In genomic region chr12:12409044-12409443, GRCm38 (mm10) we compare ENCODE assay signal across 28 mouse cellular contexts.
DNase-seq lines count a peak whose midpoint lies in the region; ATAC-seq and TF ChIP-seq lines count a peak whose summit lies in the region.
"Had no signal": no experiment of that assay in that cellular context is flagged by ENCODE, and none has a peak within 500 bp of the region (broad histone marks: within the 10 kb centered on the region; RNA-seq: fewer than 3 reads in every experiment).

No protein-coding gene starts in this region.

- WGBS in embryonic facial prominence, embryonic 14.5 days, result 49% methylated on average over 5 of the region's 5 CpGs
- 86% methylated on average over 5 of the region's 5 CpGs for WGBS in embryonic facial prominence, embryonic 10.5 days
- WGBS in intestine, embryonic 14.5 days, result 55% methylated on average over 5 of the region's 5 CpGs
- 66% methylated on average over 5 of the region's 5 CpGs for WGBS in intestine, postnatal 0 days
- 66% methylated on average over 5 of the region's 5 CpGs for WGBS in midbrain, postnatal 0 days
- 82% methylated on average over 5 of the region's 5 CpGs for WGBS in midbrain, embryonic 13.5 days

- H3K4me3 ChIP-seq in embryonic facial prominence, embryonic 14.5 days (ENCODE audit: low read depth, low read length), result no peak overlapping the region
- no peak overlapping the region for H3K4me3 ChIP-seq in embryonic facial prominence, embryonic 10.5 days
- H3K4me3 ChIP-seq in intestine, embryonic 14.5 days (ENCODE audit: low read depth, low read length), result no peak overlapping the region
- no peak overlapping the region for H3K4me3 ChIP-seq in intestine, postnatal 0 days (ENCODE audit: low read depth, low read length)
- no peak overlapping the region for H3K4me3 ChIP-seq in midbrain, postnatal 0 days (ENCODE audit: low read depth, low read length)
- no peak overlapping the region for H3K4me3 ChIP-seq in midbrain, embryonic 13.5 days (replicated peaks)
- H3K4me3 ChIP-seq: embryonic facial prominence, embryonic 12.5 days; erythroblast, embryonic 14.5 days; kidney, embryonic 15.5 days; neural tube, embryonic 12.5 days had no signal

- no peaks in the 10 kb centered on the region for H3K27me3 ChIP-seq in embryonic facial prominence, embryonic 14.5 days (replicated peaks; ENCODE audit: control insufficient read depth, insufficient read depth, low read length)
- no peaks in the 10 kb centered on the region for H3K27me3 ChIP-seq in embryonic facial prominence, embryonic 10.5 days (replicated peaks; ENCODE audit: low read depth, poor library complexity, severe bottlenecking)
- H3K27me3 ChIP-seq in intestine, embryonic 14.5 days (replicated peaks; ENCODE audit: control insufficient read depth, insufficient read depth, low read length), result no peaks in the 10 kb centered on the region
- no peaks in the 10 kb centered on the region for H3K27me3 ChIP-seq in intestine, postnatal 0 days (replicated peaks; ENCODE audit: control insufficient read depth, insufficient read depth, low read length)
- H3K27me3 ChIP-seq in midbrain, postnatal 0 days (ENCODE audit: insufficient read depth, low read length), result no peaks in the 10 kb centered on the region
- no peaks in the 10 kb centered on the region for H3K27me3 ChIP-seq in midbrain, embryonic 13.5 days
- H3K27me3 ChIP-seq: embryonic facial prominence, embryonic 12.5 days; kidney, embryonic 15.5 days; neural tube, embryonic 12.5 days had no signal

- H3K9me3 ChIP-seq in embryonic facial prominence, embryonic 14.5 days (ENCODE audit: control insufficient read depth, low read length), result no peaks in the 10 kb centered on the region
- H3K9me3 ChIP-seq in embryonic facial prominence, embryonic 10.5 days, result no peaks in the 10 kb centered on the region
- no peaks in the 10 kb centered on the region for H3K9me3 ChIP-seq in intestine, embryonic 14.5 days (ENCODE audit: control insufficient read depth, low read length)
- H3K9me3 ChIP-seq in intestine, postnatal 0 days (ENCODE audit: control insufficient read depth), result no peaks in the 10 kb centered on the region
- no peaks in the 10 kb centered on the region for H3K9me3 ChIP-seq in midbrain, postnatal 0 days (ENCODE audit: low read length)
- no peaks in the 10 kb centered on the region for H3K9me3 ChIP-seq in midbrain, embryonic 13.5 days
- H3K9me3 ChIP-seq: embryonic facial prominence, embryonic 12.5 days; kidney, embryonic 15.5 days; neural tube, embryonic 12.5 days had no signal

- DNase-seq in embryonic facial prominence, embryonic 14.5 days (ENCODE audit: low spot score), result peak; percentile 58
- DNase-seq in embryonic facial prominence, embryonic 10.5 days (ENCODE audit: low spot score), result no peak
- peak; percentile 34 for DNase-seq in intestine, embryonic 14.5 days (ENCODE audit: low spot score)
- peak; percentile 38 for DNase-seq in midbrain, postnatal 0 days (ENCODE audit: low spot score)
- no peak for DNase-seq in Muller cell, postnatal 12 days (ENCODE audit: inconsistent ontology term)
- DNase-seq: adrenal gland, adult 2 months; cerebellum, adult 9-10 months; gastrocnemius, postnatal 14 days; kidney, adult 11 months; kidney, postnatal 4 days; liver, postnatal 0 days; lung, postnatal 14 days; right cerebral cortex, postnatal 14 days; thymus, adult 2 months; thymus, postnatal 4 days had no signal

- H3K4me2 ChIP-seq in embryonic facial prominence, embryonic 14.5 days (ENCODE audit: low read depth, low read length), result no peak overlapping the region
- H3K4me2 ChIP-seq in intestine, embryonic 14.5 days (ENCODE audit: low read length), result no peak overlapping the region
- no peak overlapping the region for H3K4me2 ChIP-seq in intestine, postnatal 0 days (replicated peaks; ENCODE audit: low read depth)
- no peak overlapping the region for H3K4me2 ChIP-seq in midbrain, postnatal 0 days (ENCODE audit: low read depth, low read length, poor library complexity, severe bottlenecking)
- no peak overlapping the region for H3K4me2 ChIP-seq in midbrain, embryonic 13.5 days (replicated peaks)
- H3K4me2 ChIP-seq: embryonic facial prominence, embryonic 12.5 days; heart, embryonic 11.5 days; kidney, embryonic 15.5 days; liver, embryonic 11.5 days; midbrain, embryonic 11.5 days; neural tube, embryonic 12.5 days had no signal

- no peak for TF ChIP-seq CTCF in intestine, postnatal 0 days (IDR thresholded peaks at IDR 0.05; ENCODE audit: low read depth)
- TF ChIP-seq CTCF in midbrain, postnatal 0 days (IDR thresholded peaks at IDR 0.05), result no peak

- H3K27ac ChIP-seq in embryonic facial prominence, embryonic 14.5 days (replicated peaks; ENCODE audit: low read depth, low read length), result no peak overlapping the region
- no peak overlapping the region for H3K27ac ChIP-seq in embryonic facial prominence, embryonic 10.5 days (replicated peaks)
- H3K27ac ChIP-seq in intestine, embryonic 14.5 days (ENCODE audit: low read depth), result no peak overlapping the region
- H3K27ac ChIP-seq in intestine, postnatal 0 days (ENCODE audit: low read depth, low read length), result no peak overlapping the region
- no peak overlapping the region for H3K27ac ChIP-seq in midbrain, postnatal 0 days (ENCODE audit: low read depth, low read length)
- H3K27ac ChIP-seq in midbrain, embryonic 13.5 days, result no peak overlapping the region
- H3K27ac ChIP-seq: embryonic facial prominence, embryonic 12.5 days; kidney, embryonic 15.5 days; neural tube, embryonic 12.5 days; stomach, postnatal 0 days had no signal

- no peaks in the 10 kb centered on the region for H3K36me3 ChIP-seq in embryonic facial prominence, embryonic 14.5 days (ENCODE audit: control insufficient read depth, insufficient read depth, low read length)
- H3K36me3 ChIP-seq in embryonic facial prominence, embryonic 10.5 days (replicated peaks), result no peaks in the 10 kb centered on the region
- no peaks in the 10 kb centered on the region for H3K36me3 ChIP-seq in intestine, embryonic 14.5 days (ENCODE audit: control insufficient read depth, insufficient read depth, low read length)
- no peaks in the 10 kb centered on the region for H3K36me3 ChIP-seq in intestine, postnatal 0 days (ENCODE audit: control insufficient read depth, insufficient read depth)
- no peaks in the 10 kb centered on the region for H3K36me3 ChIP-seq in midbrain, postnatal 0 days (ENCODE audit: insufficient read depth, low read length)
- H3K36me3 ChIP-seq in midbrain, embryonic 13.5 days, result no peaks in the 10 kb centered on the region
- H3K36me3 ChIP-seq: embryonic facial prominence, embryonic 12.5 days; kidney, embryonic 15.5 days; neural tube, embryonic 12.5 days had no signal

- ATAC-seq in embryonic facial prominence, embryonic 14.5 days (ENCODE audit: low read depth), result no peak
- no peak for ATAC-seq in intestine, embryonic 14.5 days (replicated peaks; ENCODE audit: low FRiP score, low TSS enrichment, low read depth)
- no peak for ATAC-seq in intestine, postnatal 0 days
- ATAC-seq in midbrain, postnatal 0 days (ENCODE audit: low FRiP score), result no peak
- ATAC-seq in midbrain, embryonic 13.5 days, result no peak
- ATAC-seq: CD4-positive, CD25-positive, alpha-beta regulatory T cell, adult 4 months; hindbrain, embryonic 16.5 days; liver, postnatal 0 days; Patski had no signal

- H3K4me1 ChIP-seq in embryonic facial prominence, embryonic 14.5 days (ENCODE audit: control insufficient read depth, insufficient read depth, low read length), result peaks cover 6% of the 10 kb centered on the region; the same call in 1 of the 2 replicates
- peaks cover 28% of the 10 kb centered on the region for H3K4me1 ChIP-seq in embryonic facial prominence, embryonic 10.5 days
- H3K4me1 ChIP-seq in intestine, embryonic 14.5 days (replicated peaks; ENCODE audit: control insufficient read depth, insufficient read depth, low read length), result no peaks in the 10 kb centered on the region
- no peaks in the 10 kb centered on the region for H3K4me1 ChIP-seq in intestine, postnatal 0 days (replicated peaks; ENCODE audit: control insufficient read depth, insufficient read depth, low read length)
- no peaks in the 10 kb centered on the region for H3K4me1 ChIP-seq in midbrain, postnatal 0 days (ENCODE audit: insufficient read depth, low read length)
- H3K4me1 ChIP-seq in midbrain, embryonic 13.5 days (replicated peaks), result no peaks in the 10 kb centered on the region
- H3K4me1 ChIP-seq: neural tube, embryonic 12.5 days had no signal

- H3K9ac ChIP-seq in embryonic facial prominence, embryonic 14.5 days (ENCODE audit: low read depth, low read length), result no peak overlapping the region
- no peak overlapping the region for H3K9ac ChIP-seq in intestine, embryonic 14.5 days (ENCODE audit: low read length)
- H3K9ac ChIP-seq in intestine, postnatal 0 days (ENCODE audit: low read depth, low read length), result no peak overlapping the region
- no peak overlapping the region for H3K9ac ChIP-seq in midbrain, postnatal 0 days (replicated peaks; ENCODE audit: low read length, poor library complexity, severe bottlenecking)
- H3K9ac ChIP-seq in midbrain, embryonic 13.5 days (replicated peaks), result no peak overlapping the region
- H3K9ac ChIP-seq: embryonic facial prominence, embryonic 12.5 days; kidney, embryonic 15.5 days; liver, postnatal 0 days; neural tube, embryonic 12.5 days had no signal

Comparison
In these comparisons a context has a peak if more than half of its experiments do, and no peak if none do; other contexts are left out.
1. DNase-seq: peak in embryonic facial prominence, embryonic 14.5 days (single experiment), intestine, embryonic 14.5 days (single experiment) and midbrain, postnatal 0 days (single experiment); none in embryonic facial prominence, embryonic 10.5 days (single experiment) and Muller cell, postnatal 12 days (single experiment).